Mouse (Mus musculus) common myeloid progenitor, adult 5-6 weeks (primary cell): Measurements from ENCODE around the gene Spag5. TPM values are rescaled to one million over a fixed set of nuclear protein-coding genes. Genes with fewer than 3 reads are reported as not detected.

Experiments
- ATAC-seq: replicated peaks from 2 replicates; pipeline ENCODE4 v1.8.0; 2016; ENCODE audit warnings: low read depth, mild to moderate bottlenecking, moderate TSS enrichment, inconsistent platforms; ENCODE audit not compliant: poor library complexity, severe bottlenecking
- total RNA-seq: library from RNA; stranded (forward); fragments of 200-1000, 187-1606 nt; gene quantifications from 2 replicates; pipeline ENCODE4 v1.2.3, GENCODE M21; 2017

Gene Spag5
- total RNA-seq, 1 experiment from 2014 or later, result 52.4 TPM

- ATAC-seq, result no peak
These were observed 20.9 kb downstream of the Spag5 start for GRCm38 (mm10) chr11:78322076-78322831.

DNA sequence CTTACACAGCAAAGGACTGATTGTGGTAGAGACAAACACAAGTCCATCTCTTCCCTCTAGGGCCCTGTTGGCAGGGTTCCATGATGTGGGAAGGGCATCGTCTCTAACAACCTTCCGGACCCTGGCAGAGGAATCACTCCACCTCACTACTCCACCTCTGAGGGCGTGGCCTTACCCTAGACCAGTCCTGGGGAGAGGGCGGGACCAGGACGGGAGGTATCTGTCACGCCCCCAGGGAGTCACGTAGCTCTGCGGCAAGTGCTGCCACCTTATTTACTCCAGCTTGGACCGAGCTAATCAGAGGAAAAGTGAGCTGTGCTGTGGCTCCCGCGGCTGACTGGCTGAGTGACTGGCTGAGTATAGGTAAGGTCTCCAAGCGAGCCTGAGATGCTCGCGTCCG lies 21.5 kb downstream of the Spag5 start, which contains the start of gene Aldoc:
Aldoc (plus strand) TSS at position 109 of the 400 bp plus-strand sequence.
- peak; percentile 97 for ATAC-seq

DNA sequence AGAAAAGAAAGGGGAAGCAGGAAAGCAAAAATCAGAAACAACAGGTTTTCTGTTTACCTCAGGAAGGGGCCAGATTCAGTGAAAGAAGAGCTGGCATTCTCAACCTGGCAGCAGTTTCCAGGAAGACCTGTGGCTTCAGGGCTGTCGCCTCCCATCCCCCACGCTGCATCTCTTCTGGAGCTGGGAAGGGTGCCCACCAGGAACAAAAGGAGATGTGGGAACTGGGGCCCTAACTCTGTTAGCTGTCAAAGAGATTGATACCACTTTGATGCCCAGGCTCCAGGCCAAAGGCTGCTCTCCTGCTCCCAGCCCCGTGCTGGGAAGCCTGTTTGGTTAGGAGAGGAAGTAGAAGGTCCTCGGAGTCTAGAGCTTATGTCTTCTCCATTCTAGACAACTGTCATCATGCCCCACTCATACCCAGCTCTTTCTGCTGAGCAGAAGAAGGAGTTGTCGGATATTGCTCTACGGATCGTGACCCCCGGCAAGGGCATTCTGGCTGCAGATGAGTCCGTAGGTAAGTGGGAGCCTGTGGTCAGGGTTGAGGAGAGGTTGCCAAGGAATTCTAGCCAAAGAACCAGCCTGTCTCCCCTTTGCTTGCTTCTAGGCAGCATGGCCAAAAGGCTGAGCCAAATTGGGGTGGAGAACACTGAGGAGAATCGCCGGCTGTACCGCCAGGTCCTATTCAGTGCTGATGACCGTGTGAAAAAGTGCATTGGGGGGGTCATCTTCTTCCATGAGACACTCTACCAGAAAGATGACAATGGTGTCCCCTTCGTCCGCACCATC lies 22.9 kb downstream of the Spag5 start:
- no peak for ATAC-seq

DNA sequence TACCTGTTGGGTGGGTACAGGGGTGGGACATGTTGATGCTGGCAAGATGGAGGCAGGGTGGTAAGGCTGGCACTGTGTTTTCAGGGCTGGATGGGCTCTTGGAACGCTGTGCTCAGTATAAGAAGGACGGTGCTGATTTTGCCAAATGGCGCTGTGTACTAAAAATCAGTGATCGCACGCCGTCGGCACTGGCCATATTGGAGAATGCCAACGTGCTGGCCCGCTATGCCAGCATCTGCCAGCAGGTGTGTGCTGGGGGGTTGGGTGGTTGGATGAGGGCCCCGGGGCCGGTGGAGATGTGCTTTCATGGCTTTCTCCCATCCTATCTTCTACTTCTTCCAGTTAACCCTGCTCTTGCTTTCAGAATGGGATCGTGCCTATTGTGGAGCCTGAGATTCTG lies 23.6 kb downstream of the Spag5 start:
- no peak for ATAC-seq

DNA sequence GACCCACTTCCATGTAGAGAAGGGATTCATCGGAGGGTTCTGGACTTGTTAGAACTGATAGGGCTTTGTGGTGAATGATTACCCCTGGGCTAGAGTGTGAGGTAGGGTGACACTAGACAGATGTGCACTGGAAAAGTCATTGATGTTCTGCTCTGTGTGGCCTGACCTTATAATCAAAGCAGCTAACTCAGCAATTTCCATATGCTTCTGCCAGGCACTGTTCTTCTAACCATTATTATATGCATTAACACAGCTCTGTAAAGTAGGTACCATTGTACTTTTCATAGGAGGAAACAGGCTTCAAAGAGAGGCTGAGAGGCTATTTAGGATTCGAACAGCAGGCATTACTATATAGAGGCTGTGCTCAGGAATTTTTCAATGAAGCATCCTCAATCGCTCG lies 25.9 kb downstream of the Spag5 start:
- ATAC-seq, result no peak

DNA sequence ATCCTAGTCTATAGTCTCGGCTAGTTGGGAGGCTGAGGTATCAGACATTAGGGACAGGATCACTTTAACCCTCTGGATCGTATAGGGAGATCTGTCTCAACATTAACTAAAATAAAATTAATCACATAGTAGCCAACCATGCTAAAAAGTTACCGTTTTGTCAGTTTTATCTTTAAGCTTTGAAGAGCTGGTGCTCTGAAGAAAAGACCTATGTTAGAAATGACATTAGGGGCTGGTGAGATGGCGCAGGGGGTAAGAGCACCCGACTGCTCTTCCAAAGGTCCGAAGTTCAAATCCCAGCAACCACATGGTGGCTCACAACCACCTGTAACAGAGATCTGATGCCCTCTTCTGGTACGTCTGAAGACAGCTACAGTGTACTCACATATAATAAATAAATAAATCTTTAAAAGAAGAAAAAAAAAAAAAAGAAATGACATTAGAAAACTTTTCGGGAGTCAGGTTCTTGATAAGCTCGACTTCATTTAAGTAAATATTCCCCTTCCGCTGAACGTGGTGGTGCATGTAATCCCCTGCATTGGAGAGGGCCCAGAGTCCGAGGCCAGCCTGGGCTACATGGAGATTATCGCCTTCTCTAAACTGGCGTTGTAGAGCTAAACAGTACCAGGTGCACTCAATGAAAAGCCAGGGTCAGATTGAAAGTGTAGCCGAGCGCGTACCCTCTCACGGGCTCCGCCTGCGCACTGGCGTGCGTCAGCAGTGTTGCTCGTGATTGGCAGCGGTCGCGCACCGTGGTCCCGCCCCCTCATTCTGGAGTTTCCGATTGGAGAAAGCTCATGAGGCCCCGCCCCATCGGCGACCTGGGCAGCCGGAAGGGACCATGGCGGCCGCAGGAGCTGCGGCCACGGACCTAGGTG lies 26.5 kb downstream of the Spag5 start, which contains the start of gene Pigs:
Pigs (plus strand) TSS at position 782 of the 878 bp plus-strand sequence.
- ATAC-seq, result peak; percentile 98

- no peak; the same call in 1 of the 2 replicates for ATAC-seq
These were observed 27.3 kb downstream of the Spag5 start for GRCm38 (mm10) chr11:78328512-78329056.

- ATAC-seq, result no peak
These were observed 31.3 kb downstream of the Spag5 start for GRCm38 (mm10) chr11:78332676-78333075.

DNA sequence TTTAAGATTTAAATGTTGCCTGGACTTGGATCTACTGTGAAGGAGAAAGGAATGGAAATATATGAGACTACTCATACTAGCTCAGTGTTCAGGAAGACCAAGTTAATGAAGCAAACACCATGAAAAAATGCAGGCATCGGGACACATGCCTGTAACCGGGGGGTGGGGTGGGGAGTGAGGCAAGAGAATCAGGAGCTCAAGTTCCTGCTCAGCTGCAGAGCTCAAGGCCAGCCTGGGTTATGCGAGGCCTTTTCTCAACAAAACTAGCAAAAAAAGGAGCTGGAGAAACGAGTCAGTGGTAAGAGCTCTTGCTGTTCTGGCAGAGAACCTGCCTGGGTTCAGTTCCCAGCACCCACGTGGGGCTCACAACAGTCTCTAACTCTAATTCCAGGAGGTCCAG lies 32.7 kb downstream of the Spag5 start:
- no peak for ATAC-seq

- no peak for ATAC-seq
These were observed 35.7 kb downstream of the Spag5 start for GRCm38 (mm10) chr11:78337040-78337439.

DNA sequence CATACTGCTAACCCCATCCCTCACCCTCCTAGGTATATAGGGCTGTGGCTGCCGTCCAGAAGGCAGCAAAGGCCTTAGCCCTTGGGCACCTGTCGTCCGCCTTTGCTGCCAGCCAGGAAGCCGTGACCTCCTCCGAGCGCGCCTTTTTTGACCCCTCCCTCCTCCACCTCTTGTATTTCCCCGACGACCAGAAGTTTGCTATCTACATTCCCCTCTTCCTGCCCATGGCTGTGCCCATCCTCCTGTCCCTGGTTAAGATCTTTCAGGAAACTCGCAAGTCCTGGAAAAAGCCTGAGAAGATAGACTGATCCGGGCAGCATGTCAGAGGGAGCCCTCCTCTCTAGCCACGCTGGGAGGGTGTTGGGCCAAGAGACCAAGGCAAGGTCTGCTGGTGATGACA lies 40.4 kb downstream of the Spag5 start:
- ATAC-seq, result no peak

GRCm38 (mm10) chr11:78343381-78344327 lies 42.3 kb downstream of the Spag5 start, which contains the start of gene Unc119:
Unc119 (plus strand) TSS chr11:78343482.
- ATAC-seq, result peak; percentile 25

DNA sequence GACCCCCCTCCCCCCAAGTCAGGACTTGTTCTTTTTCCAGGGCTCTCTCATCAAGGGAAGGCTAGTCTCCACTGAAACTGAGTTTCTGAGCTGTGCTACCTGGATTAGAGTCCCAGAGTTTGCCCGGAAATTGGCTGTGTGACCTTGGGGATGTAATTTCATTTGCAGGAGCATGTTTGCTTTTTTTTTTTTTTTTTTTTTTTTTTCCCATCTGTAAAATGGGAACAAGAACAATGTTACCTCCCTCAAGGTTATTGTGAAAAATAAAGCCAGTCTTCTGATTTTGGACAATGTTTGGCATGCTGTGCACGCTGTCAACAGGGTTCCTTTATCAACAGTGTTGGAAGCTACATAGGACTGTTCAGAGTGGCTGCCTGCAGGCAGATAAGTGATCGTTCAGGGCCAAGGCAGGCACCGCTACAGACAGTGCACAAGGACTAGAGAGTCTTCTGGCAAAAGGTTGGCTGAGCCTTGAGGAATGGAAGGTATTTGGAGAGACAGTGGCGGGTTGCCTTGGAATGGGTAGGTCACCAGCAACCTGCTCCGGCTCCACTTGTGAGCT lies 43.1 kb downstream of the Spag5 start:
- no peak for ATAC-seq

- peak; percentile 2; the same call in 1 of the 2 replicates for ATAC-seq
These were observed 43.8 kb downstream of the Spag5 start for GRCm38 (mm10) chr11:78344890-78345715.

DNA sequence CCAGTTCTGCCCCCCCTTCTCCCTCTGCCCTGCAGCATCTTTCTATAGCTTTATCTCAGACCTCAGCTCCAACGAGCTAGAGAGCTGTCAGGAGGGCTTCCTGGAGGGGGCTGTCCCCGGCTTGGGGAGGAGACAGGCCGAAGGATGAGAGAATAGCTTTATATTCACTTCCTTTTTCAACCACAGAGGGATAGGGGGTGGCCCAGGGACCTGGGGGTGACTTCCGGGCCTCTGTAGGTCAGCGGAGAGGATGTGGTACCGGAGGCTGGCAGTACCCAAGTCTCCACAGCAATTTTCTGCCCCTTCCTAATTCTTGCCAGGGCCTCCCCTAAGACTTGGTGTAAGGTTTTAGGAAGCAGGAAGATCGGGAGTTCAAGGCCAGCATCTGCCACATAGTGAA lies 44.5 kb downstream of the Spag5 start:
- ATAC-seq, result peak; percentile 64

DNA sequence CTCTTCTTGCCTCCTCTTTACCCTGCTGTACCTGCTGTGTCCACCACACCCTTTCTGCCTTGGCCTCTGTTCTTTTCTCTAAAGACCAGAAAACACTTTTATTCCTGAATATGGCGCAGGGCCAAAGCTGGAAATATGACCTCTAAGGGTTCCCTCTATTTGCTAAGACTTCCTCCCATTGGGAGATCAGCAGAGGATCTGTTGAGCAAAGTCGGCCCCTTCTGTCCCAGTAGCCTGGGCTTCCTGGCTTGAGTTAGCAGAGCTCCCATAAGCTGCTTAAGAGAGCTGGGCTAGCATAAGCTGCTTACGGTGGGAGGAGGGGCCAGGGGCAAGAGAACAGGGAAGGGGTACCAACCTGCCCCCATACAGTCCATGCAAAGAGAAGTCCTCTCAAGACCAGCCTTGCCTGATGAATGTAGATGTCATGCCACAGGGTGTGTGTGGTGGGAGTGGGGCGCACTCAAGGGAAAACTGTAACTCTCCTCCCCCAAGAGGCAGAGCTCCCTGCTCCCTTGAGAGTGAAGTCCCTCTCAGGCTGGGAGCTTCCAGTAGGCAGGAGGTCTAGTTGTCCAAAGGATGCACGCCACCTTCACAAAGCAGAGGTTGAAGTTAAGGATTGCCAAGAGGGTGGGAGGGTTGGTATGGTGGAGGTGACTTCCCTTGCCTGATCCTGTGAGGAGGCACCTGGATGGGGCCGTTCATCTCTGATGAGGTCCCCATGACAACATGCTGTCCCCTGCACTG lies 45.2 kb downstream of the Spag5 start:
- no peak for ATAC-seq
